Comparison of ENCODE assay signal across 9 mouse cellular contexts in genomic region chr14:64589126-64589525, GRCm38 (mm10).
DNase-seq lines count a peak whose midpoint lies in the region; ATAC-seq lines count a peak whose summit lies in the region.
"Had no signal": no experiment of that assay in that cellular context is flagged by ENCODE, and none has a peak within 500 bp of the region (broad histone marks: within the 10 kb centered on the region; RNA-seq: fewer than 3 reads in every experiment).

No protein-coding gene starts in this region.

- no peaks in the 10 kb centered on the region for H3K36me3 ChIP-seq in limb, embryonic 12.5 days
- no peaks in the 10 kb centered on the region for H3K36me3 ChIP-seq in limb, embryonic 10.5 days
- H3K36me3 ChIP-seq in forebrain, embryonic 11.5 days (ENCODE audit: control insufficient read depth, insufficient read depth, low read length) = no peaks in the 10 kb centered on the region
- no peaks in the 10 kb centered on the region for H3K36me3 ChIP-seq in intestine, embryonic 15.5 days
- H3K36me3 ChIP-seq: lung, embryonic 15.5 days had no signal

- H3K27ac ChIP-seq in limb, embryonic 12.5 days = no peak overlapping the region
- no peak overlapping the region for H3K27ac ChIP-seq in limb, embryonic 10.5 days
- peak overlapping the region; percentile 88 for H3K27ac ChIP-seq in forebrain, embryonic 11.5 days (ENCODE audit: low read depth, low read length)
- no peak overlapping the region for H3K27ac ChIP-seq in intestine, embryonic 15.5 days
- H3K27ac ChIP-seq: lung, embryonic 15.5 days had no signal

- peaks cover 97% of the 10 kb centered on the region for H3K27me3 ChIP-seq in limb, embryonic 12.5 days
- H3K27me3 ChIP-seq in limb, embryonic 10.5 days (ENCODE audit: low read depth, poor library complexity, severe bottlenecking) = peaks cover 100% of the 10 kb centered on the region
- peaks cover 66% of the 10 kb centered on the region for H3K27me3 ChIP-seq in forebrain, embryonic 11.5 days (ENCODE audit: control insufficient read depth, insufficient read depth, low read length)
- peaks cover 87% of the 10 kb centered on the region for H3K27me3 ChIP-seq in intestine, embryonic 15.5 days (replicated peaks)

- H3K4me3 ChIP-seq in limb, embryonic 12.5 days (replicated peaks) = 0 out of 2 replicates have a peak overlapping the region, but pooled peaks have one; percentile 31
- H3K4me3 ChIP-seq in limb, embryonic 10.5 days = no peak overlapping the region
- peak overlapping the region; percentile 48 for H3K4me3 ChIP-seq in forebrain, embryonic 11.5 days (ENCODE audit: low read depth, low read length)
- H3K4me3 ChIP-seq in intestine, embryonic 15.5 days (replicated peaks) = no peak overlapping the region

- no peak for DNase-seq in limb, embryonic 10.5 days (ENCODE audit: low spot score)
- no peak for DNase-seq in forebrain, embryonic 11.5 days (ENCODE audit: low spot score)
- no peak for DNase-seq in urinary bladder, postnatal 4 days (ENCODE audit: low spot score in 2 of 2)
- no peak for DNase-seq in left cerebral cortex, postnatal 36 days (ENCODE audit: low spot score in 2 of 2)
- no peak for DNase-seq in layer of hippocampus, postnatal 25 days (ENCODE audit: extremely low spot score in 1 of 2, low spot score in 1 of 2)
- DNase-seq: heart, postnatal 4 days had no signal

- no peaks in the 10 kb centered on the region for H3K9me3 ChIP-seq in limb, embryonic 12.5 days
- H3K9me3 ChIP-seq in limb, embryonic 10.5 days (replicated peaks) = no peaks in the 10 kb centered on the region
- H3K9me3 ChIP-seq in forebrain, embryonic 11.5 days (ENCODE audit: control insufficient read depth, low read length) = no peaks in the 10 kb centered on the region
- no peaks in the 10 kb centered on the region for H3K9me3 ChIP-seq in intestine, embryonic 15.5 days
- H3K9me3 ChIP-seq: lung, embryonic 15.5 days had no signal

- H3K4me1 ChIP-seq in limb, embryonic 12.5 days (replicated peaks) = peaks cover 22% of the 10 kb centered on the region
- peaks cover 39% of the 10 kb centered on the region for H3K4me1 ChIP-seq in limb, embryonic 10.5 days
- peaks cover 14% of the 10 kb centered on the region for H3K4me1 ChIP-seq in forebrain, embryonic 11.5 days (replicated peaks; ENCODE audit: control insufficient read depth, insufficient read depth, low read length)
- H3K4me1 ChIP-seq in intestine, embryonic 15.5 days (replicated peaks) = peaks cover 18% of the 10 kb centered on the region

- 0% methylated on average over 2 of the region's 2 CpGs for WGBS in limb, embryonic 12.5 days
- 0% methylated on average over 2 of the region's 2 CpGs for WGBS in limb, embryonic 10.5 days
- WGBS in forebrain, embryonic 11.5 days = 3% methylated on average over 2 of the region's 2 CpGs
- WGBS in intestine, embryonic 15.5 days = 0% methylated on average over 2 of the region's 2 CpGs

- no peak overlapping the region for H3K9ac ChIP-seq in limb, embryonic 12.5 days (replicated peaks)
- peak overlapping the region; percentile 59 for H3K9ac ChIP-seq in forebrain, embryonic 11.5 days (ENCODE audit: low read length)
- H3K9ac ChIP-seq in intestine, embryonic 15.5 days = no peak overlapping the region
- H3K9ac ChIP-seq: lung, embryonic 15.5 days had no signal

- no peak for ATAC-seq in limb, embryonic 12.5 days (ENCODE audit: insufficient number of reproducible peaks, insufficient read depth, low FRiP score, low TSS enrichment, low read depth)
- 0 out of 2 replicates have a peak, but pooled peaks have one; percentile 13 for ATAC-seq in forebrain, embryonic 11.5 days (replicated peaks; ENCODE audit: low FRiP score)
- no peak for ATAC-seq in intestine, embryonic 15.5 days

- intact Hi-C loops in left cerebral cortex, postnatal 36 days (cut with DNase I) = loop anchor here (5.0 kb wide), 4 partner anchors 147 to 452 kb away; no protein-coding TSS in a partner anchor

- no peak overlapping the region for H3K4me2 ChIP-seq in limb, embryonic 12.5 days
- H3K4me2 ChIP-seq in forebrain, embryonic 11.5 days (ENCODE audit: low read depth, low read length, severe bottlenecking) = peak overlapping the region; percentile 74
- peak overlapping the region; percentile 58 for H3K4me2 ChIP-seq in intestine, embryonic 15.5 days (replicated peaks)

Comparison
In these comparisons a context has a peak if more than half of its experiments do, and no peak if none do; other contexts are left out.
1. H3K4me3 ChIP-seq: peak in limb, embryonic 12.5 days (single experiment) and forebrain, embryonic 11.5 days (single experiment); none in limb, embryonic 10.5 days (single experiment) and intestine, embryonic 15.5 days (single experiment).